Mouse (Mus musculus) E14TG2a.4 (cell line): ENCODE measurements at regions not wholly inside any gene's neighbourhood (a gene's known extent, or its start where the extent isn't known, plus 50 kb on each side); places are given as distances from the start of the nearest gene placed in this dataset.

Experiments
- CTCF ChIP-seq: conservative IDR thresholded peaks from 2 replicates; pipeline ENCODE4 v1.5.1; 2014; ENCODE audit warnings: low read length
- NANOG ChIP-seq: IDR thresholded peaks from 2 replicates; pipeline ENCODE4 v1.6.1; 2014; ENCODE audit warnings: borderline replicate concordance, low read length, mixed read lengths
- POU5F1 ChIP-seq: IDR thresholded peaks from 2 replicates; pipeline ENCODE4 v1.6.1; 2014; ENCODE audit warnings: low read length, borderline replicate concordance

DNA sequence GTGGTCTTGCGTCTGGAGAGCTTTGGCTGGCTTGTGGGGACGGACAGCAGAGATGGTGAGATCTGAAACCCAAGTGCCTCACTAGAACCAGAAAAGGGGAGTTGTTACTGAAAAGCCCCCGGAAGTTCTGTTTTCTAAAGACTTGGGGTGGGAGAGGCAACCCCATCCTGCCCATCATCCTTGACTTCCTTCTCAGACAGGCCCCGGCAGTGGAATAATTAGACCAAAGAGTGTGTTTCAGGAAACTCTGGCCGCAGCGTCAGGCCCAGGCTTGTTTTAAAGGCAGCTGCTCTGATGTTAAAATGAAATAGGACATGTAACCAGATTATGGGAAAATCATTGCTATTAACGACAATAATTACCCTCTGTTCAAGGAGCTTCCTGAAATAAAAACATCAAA lies 172.9 kb downstream of the Gm12728 start:
- TF ChIP-seq CTCF (no peak), POU5F1 (no peak), NANOG (0 out of 2 replicates have a peak, but pooled peaks have one; percentile 9)
